Mouse (Mus musculus) left cerebral cortex, adult 9 months (tissue): ENCODE results near the gene Cenpk.
"Not testable (repeated sequence)": the region's sequence is repeated elsewhere in the genome, so short reads cannot be mapped to it uniquely, and the experiment has no call there.

ENCODE experiments used
- DNase-seq, 2 experiments: peaks; one replicate each; pipeline ENCODE4 v3.0.0; 2022; ENCODE audit warnings: low spot score in 2 of 2

The Cenpk gene

DNA sequence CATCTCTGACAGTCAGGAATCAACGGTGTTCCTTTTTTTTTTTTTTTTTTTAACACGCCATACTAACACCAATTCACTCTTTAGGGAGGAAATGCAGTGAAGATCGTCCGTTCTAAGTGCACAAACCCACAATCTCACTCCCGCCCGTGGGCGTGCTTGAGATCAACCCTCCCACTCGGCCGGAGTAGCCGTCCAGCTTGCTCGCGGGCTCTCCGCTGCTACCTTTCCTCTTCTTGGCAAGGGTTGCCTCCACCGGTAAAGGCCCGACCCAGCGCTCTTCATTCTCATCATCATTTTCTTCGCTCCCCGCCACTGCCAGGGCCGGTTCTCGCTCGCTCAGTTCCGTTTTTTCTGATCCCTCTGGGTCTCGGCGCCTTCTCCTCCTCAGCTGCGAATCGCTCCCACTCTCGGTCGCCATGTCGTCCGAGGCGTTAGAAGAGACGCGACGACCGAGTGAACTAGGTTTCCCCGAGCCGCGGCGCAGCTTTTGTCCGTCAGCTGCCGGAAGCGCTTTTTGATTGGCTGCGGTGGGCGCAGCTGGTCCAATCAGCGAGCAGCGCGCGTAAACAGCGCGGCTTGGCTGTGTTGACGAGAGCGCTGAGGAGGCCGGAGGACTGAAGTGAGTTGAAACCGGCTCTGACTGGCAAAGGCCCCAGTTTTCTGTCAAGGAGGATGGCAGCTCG lies at the start of gene Cenpk, which contains the start of gene Ppwd1:
Cenpk (plus strand) TSS at position 228 of the 683 bp plus-strand sequence.
Ppwd1 (minus strand) TSS at position 460 of the 683 bp plus-strand sequence.
- DNase-seq, result peak; percentile 82 to 97

DNA sequence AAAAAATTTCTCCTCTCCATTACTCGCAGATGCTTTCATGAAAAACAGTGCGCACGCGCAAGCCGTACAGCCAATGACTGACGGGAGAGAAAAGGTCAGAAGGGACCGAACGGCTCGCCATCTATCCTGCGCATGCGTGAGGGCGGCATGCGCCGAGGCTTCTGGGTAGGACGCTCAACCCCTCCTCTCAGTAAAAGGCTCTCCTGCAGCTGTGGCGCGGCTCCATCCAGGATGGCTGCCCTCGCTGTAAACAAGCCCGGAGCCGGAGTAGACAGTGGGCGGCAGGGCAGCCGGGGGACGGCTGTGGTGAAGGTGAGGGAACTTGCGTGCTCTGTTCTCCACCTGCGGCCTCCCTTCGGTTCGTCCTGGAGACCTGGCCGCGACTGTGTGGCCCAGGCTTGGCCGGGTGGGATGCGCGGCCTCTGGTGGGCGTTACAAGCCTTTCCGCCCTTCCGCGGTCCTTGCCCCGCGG lies 49.7 kb upstream of the Cenpk start, which contains the start of gene Trim23:
Trim23 (plus strand) TSS at position 148 of the 472 bp plus-strand sequence.
- DNase-seq, result peak; percentile 96 to 97

DNA sequence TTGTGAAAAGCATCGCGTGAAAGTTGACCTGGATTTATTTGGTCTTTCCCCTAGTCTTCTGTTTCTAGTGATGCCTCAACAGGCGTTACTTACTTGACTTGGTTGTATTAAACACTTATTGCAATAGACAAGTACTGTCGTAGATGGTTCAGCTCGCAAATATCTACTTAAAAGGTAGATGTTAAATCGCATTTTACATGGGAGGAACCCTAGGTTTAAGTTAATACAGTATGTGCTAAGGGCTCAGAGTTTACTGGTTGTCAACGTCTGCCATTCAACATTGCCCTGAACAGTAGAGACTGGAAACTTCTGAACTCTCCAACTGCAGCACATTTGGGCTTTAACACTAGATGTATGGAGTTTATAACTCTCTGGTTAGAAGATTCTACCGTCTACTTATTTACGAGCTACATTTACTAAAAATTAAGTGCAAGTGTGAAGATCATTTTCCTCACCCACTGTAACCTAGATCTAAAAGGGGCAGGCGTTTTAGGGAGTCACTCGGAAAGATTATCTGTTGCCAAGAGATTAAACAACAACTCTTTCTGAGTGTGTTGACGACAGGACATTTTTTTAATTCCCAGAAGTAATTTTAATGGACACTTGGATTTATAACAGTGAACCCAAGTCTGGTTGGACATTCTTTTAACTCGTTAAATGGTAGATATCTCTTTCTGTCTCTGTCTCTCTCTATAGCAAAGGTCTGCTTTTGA lies 49.1 kb upstream of the Cenpk start:
- no peak for DNase-seq

DNA sequence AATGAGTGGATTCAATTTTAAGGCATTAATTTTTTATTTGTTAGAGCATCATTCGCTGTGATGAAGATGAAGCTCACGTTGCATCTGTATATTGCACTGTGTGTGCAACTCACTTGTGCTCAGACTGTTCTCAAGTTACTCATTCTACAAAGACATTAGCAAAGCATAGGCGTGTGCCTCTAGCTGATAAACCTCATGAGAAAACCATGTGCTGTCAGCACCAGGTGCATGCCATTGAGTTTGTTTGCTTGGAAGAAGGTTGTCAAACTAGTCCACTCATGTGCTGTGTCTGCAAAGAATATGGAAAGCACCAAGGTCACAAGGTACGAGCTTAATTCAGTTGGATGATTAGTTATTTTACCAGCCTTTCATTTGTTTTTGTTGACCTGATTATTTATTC lies 41.1 kb upstream of the Cenpk start:
- DNase-seq, result no peak

GRCm38 (mm10) chr13:104195891-104196290 lies 32.5 kb upstream of the Cenpk start:
- not testable (repeated sequence) for DNase-seq

GRCm38 (mm10) chr13:104204313-104204712 lies 24.1 kb upstream of the Cenpk start:
- DNase-seq, result no peak

DNA sequence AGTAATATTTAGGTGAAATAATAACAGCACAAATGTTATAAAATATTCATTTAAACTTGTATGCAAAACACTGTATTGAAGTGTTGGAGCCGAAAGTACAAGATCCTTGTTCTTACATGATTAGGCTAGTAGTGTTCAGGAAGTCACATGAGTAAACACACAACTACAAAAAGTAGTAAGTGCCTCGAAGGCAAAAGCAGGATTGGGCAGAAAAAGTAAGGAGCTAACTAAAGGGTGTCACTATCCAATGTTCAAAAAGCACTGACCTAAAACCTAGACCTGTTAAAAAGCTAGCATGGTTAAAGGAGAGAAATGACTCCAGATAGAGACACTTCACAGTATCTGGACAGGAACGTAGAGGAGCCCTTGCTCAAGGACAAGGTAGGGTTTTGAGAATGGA lies 933 bp upstream of the Cenpk start:
- no peak for DNase-seq

DNA sequence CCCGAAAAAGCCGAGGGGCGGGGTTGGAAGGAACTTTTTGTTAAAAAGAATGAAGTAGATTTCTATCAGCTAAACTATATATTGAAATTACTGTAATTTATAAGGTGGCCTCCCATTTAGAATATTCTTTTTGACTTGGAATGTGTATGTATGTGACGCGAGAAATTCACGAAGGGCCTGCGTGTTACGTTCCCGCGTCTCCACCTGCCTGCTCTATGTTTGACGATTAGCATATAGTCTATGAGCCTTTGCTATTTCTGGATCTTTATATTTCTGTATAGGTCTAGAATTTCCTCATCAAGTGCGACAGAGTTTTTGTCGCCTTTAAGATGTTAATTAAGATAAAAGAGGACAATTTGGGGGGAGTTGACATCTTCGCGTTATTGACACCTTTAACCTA lies 770 bp downstream of the Cenpk start:
- DNase-seq, result no peak

- DNase-seq, result no peak
Measured at GRCm38 (mm10) chr13:104258997-104259396, 30.6 kb downstream of the Cenpk start.

- DNase-seq, result peak; percentile 19 to 40
Measured at GRCm38 (mm10) chr13:104285031-104285431, 56.6 kb downstream of the Cenpk start.

DNA sequence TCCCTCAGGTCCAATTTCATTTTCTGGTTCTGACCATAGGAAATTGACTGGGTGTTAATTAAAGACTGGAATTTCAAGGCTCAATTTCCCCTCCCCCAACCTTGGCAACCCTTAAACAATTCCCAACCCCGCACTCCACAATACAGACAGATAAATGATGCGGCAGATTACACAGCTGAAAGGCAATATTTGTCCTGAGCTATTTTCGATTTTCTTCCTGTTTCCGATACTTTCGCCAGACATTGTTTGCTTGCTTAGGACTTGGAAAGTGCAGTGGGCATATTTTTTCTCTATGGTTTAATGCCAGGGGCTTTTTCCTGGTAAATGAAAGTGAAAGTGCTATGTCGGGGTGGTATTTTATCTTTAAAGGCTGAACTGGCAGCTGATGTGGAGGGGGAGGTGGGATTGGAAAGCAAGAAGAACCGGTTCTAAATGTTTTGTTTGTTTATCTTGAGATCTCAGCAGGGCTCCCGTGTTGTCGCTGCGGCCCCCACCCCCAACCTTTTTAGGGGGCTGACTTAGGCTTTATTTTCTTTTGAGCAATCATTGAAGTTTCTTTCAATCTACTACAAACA lies 57.4 kb downstream of the Cenpk start:
- peak in 1 of 2 experiments; percentile 11 for DNase-seq

- no peak for DNase-seq
Measured at GRCm38 (mm10) chr13:104286336-104286735, 57.9 kb downstream of the Cenpk start.

DNA sequence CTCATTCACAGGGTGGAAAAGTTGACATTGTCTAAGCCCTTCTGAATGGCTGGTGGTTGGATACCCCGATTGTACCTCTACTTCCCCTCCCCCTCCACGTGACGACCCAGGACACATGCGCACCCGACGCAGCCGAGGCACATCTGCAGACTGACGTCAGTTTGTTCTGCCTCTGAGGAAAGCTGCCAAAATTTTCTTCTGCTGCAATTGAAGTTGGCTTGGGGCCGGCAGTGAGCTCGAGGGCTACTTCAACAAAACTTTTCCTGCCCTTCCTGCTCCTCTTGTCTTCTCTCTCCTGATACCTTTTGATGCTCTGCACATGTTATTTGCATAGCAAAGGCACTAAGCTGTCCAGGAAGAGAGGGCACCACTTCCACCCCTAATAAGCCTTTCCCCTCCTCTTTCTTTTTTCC lies 58.5 kb downstream of the Cenpk start:
- peak; percentile 76 to 90 for DNase-seq

DNA sequence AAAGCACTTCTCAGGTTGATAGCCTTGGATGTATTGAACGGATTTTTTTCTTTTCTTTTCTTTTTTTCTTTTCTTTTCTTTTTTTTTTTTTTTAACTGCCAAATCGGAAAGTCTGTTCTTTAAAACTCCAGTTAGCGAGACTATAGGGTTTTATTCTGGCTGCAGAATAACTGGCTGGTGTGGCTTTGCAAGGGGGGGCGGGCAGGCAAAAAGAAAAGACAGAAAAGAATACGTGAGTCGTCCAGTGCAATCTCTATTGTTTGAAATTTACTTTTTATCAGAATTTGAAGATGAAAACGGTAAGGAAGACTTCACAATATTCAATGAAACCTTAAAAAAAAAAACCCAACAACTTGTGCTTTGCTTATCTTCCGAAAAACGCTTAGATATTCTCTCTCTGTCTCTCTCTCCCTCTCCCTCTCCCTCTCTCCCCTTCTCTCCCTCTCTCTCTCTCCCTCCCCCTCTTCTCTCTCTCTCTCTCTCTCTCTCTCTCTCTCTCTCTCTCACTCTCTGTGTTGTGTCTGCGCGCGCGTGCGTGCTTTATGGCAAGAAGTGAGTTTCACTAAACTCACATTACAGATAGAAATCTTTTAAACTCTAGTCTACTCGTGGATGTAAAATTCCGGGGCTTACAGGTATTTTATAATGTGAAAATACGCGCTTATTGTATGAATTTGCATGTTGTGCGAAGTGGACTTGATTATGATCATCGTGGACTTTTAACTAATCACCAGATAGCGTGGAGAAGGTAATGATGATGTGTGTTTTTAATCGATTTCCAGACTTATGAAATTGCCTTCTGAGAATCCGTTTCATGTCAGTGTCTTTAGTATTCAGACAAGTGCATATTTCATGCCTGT lies 59.2 kb downstream of the Cenpk start, which contains the start of gene Adamts6:
Adamts6 (plus strand) TSS at position 470 of the 860 bp plus-strand sequence.
- DNase-seq, result no peak

- peak in 1 of 2 experiments; percentile 9 for DNase-seq
Measured at GRCm38 (mm10) chr13:104288226-104288859, 59.9 kb downstream of the Cenpk start.

DNA sequence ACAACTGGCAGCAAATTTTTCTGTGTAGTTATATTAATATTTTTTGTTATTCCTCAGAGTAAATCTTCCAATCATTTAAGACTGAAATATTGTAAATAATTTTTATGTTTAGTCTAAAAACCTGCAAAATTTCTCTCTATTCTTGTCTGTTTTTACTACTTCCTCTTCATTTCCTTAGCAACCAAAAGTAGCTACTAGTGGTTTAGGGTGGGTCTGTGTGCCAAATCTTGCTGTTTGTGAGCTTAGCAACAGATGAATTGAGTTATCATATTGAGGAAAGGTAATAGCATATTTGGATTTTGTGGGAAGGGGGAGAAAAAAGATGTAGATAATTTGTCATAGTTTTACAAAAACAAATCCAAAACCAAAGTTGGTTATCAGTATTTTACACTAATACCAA lies 60.8 kb downstream of the Cenpk start:
- DNase-seq, result no peak

DNA sequence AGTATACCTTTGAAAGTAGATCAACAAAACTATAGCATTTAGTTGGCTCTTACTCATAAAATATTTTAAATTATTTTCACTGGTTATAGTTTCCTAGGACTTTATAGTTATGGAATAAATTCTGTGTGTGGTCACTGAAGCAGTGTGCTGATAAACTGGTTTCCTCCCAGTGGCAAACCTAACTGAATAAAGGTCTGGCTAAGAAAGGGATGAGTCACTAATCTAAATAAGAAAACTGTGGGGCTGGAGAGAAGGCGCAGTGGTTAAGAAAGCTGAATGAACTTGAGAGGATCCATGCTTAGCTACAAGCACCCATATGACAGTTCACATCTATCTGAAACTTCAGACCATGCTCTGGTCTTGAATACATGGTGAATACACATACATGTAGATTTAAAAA lies 67.1 kb downstream of the Cenpk start:
- no peak for DNase-seq
